Mouse (Mus musculus): ENCODE results near the gene Bicdl1. TPM values are rescaled to one million over a fixed set of nuclear protein-coding genes. Genes with fewer than 3 reads are reported as not detected.
A peak's percentile ranks its signal among the peaks of the same experiment; 100 is the strongest.

The Bicdl1 gene
- polyA plus RNA-seq, 1 experiment from 2014 or later, result 9.7 TPM

- 67% methylated on average over 6 of the region's 6 CpGs for whole genome bisulfite sequencing
- Histone ChIP-seq H3K9me3 (ENCODE audit: control insufficient read depth, low read length) (no peaks in the 10 kb centered on the region), H3K36me3 (ENCODE audit: control insufficient read depth, insufficient read depth, low read length) (no peaks in the 10 kb centered on the region), H3K4me3 (ENCODE audit: low read length) (no peak overlapping the region), H3K27ac (ENCODE audit: low read length) (no peak overlapping the region), H3K4me1 (ENCODE audit: control insufficient read depth, insufficient read depth, low read length) (no peaks in the 10 kb centered on the region), H3K27me3 (replicated peaks; ENCODE audit: control insufficient read depth, insufficient read depth, low read length) (no peaks in the 10 kb centered on the region), H3K9ac (ENCODE audit: low read depth, low read length) (no peak overlapping the region), H3K4me2 (ENCODE audit: low read depth, low read length) (no peak overlapping the region)
- no peak for ATAC-seq
These were observed 36.1 kb downstream of the Bicdl1 start for GRCm38 (mm10) chr5:115695191-115695770.

GRCm38 (mm10) chr5:115693271-115693670, 38.1 kb downstream of the Bicdl1 start:
- Histone ChIP-seq H3K27ac (ENCODE audit: low read length) (no peak overlapping the region), H3K4me1 (ENCODE audit: control insufficient read depth, insufficient read depth, low read length) (no peaks in the 10 kb centered on the region), H3K9ac (ENCODE audit: low read depth, low read length) (no peak overlapping the region), H3K36me3 (ENCODE audit: control insufficient read depth, insufficient read depth, low read length) (no peaks in the 10 kb centered on the region), H3K4me3 (ENCODE audit: low read length) (no peak overlapping the region), H3K4me2 (ENCODE audit: low read depth, low read length) (no peak overlapping the region), H3K27me3 (replicated peaks; ENCODE audit: control insufficient read depth, insufficient read depth, low read length) (no peaks in the 10 kb centered on the region), H3K9me3 (ENCODE audit: control insufficient read depth, low read length) (no peaks in the 10 kb centered on the region)
- 49% methylated on average over 3 of the region's 3 CpGs for WGBS
- no peak for ATAC-seq

GRCm38 (mm10) chr5:115686716-115687115, 44.7 kb downstream of the Bicdl1 start:
- no peak overlapping the region for H3K4me3 ChIP-seq (ENCODE audit: low read length)
- H3K9ac ChIP-seq (ENCODE audit: low read depth, low read length), result no peak overlapping the region
- no peaks in the 10 kb centered on the region for H3K27me3 ChIP-seq (replicated peaks; ENCODE audit: control insufficient read depth, insufficient read depth, low read length)
- H3K27ac ChIP-seq (ENCODE audit: low read length), result no peak overlapping the region
- H3K4me2 ChIP-seq (ENCODE audit: low read depth, low read length), result no peak overlapping the region
- no peak for ATAC-seq
- H3K9me3 ChIP-seq (ENCODE audit: control insufficient read depth, low read length), result no peaks in the 10 kb centered on the region
- H3K4me1 ChIP-seq (ENCODE audit: control insufficient read depth, insufficient read depth, low read length), result no peaks in the 10 kb centered on the region
- no peaks in the 10 kb centered on the region for H3K36me3 ChIP-seq (ENCODE audit: control insufficient read depth, insufficient read depth, low read length)
- WGBS, result 67% methylated on average over 7 of the region's 7 CpGs

- no peaks in the 10 kb centered on the region for H3K9me3 ChIP-seq (ENCODE audit: control insufficient read depth, low read length)
- 87% methylated on average over 10 of the region's 10 CpGs for WGBS
- H3K4me3 ChIP-seq (ENCODE audit: low read length), result no peak overlapping the region
- no peak overlapping the region for H3K9ac ChIP-seq (ENCODE audit: low read depth, low read length)
- H3K27ac ChIP-seq (ENCODE audit: low read length), result no peak overlapping the region
- H3K4me2 ChIP-seq (ENCODE audit: low read depth, low read length), result no peak overlapping the region
- H3K36me3 ChIP-seq (ENCODE audit: control insufficient read depth, insufficient read depth, low read length), result no peaks in the 10 kb centered on the region
- no peaks in the 10 kb centered on the region for H3K4me1 ChIP-seq (ENCODE audit: control insufficient read depth, insufficient read depth, low read length)
- no peaks in the 10 kb centered on the region for H3K27me3 ChIP-seq (replicated peaks; ENCODE audit: control insufficient read depth, insufficient read depth, low read length)
- ATAC-seq, result no peak
These were observed 46.3 kb downstream of the Bicdl1 start for GRCm38 (mm10) chr5:115685126-115685525.

GRCm38 (mm10) chr5:115671846-115672245, 59.6 kb downstream of the Bicdl1 start:
- Histone ChIP-seq H3K27me3 (replicated peaks; ENCODE audit: control insufficient read depth, insufficient read depth, low read length) (no peaks in the 10 kb centered on the region), H3K4me3 (ENCODE audit: low read length) (no peak overlapping the region), H3K4me2 (ENCODE audit: low read depth, low read length) (no peak overlapping the region), H3K9me3 (ENCODE audit: control insufficient read depth, low read length) (no peaks in the 10 kb centered on the region), H3K4me1 (ENCODE audit: control insufficient read depth, insufficient read depth, low read length) (peaks cover 8% of the 10 kb centered on the region; the same call in 1 of the 2 replicates), H3K36me3 (ENCODE audit: control insufficient read depth, insufficient read depth, low read length) (no peaks in the 10 kb centered on the region), H3K27ac (ENCODE audit: low read length) (no peak overlapping the region), H3K9ac (ENCODE audit: low read depth, low read length) (no peak overlapping the region)
- no peak for ATAC-seq
- 70% methylated on average over 8 of the region's 8 CpGs for WGBS

GRCm38 (mm10) chr5:115670406-115670805, 61.0 kb downstream of the Bicdl1 start:
- Histone ChIP-seq H3K9ac (ENCODE audit: low read depth, low read length) (no peak overlapping the region), H3K4me2 (ENCODE audit: low read depth, low read length) (no peak overlapping the region), H3K27me3 (replicated peaks; ENCODE audit: control insufficient read depth, insufficient read depth, low read length) (no peaks in the 10 kb centered on the region), H3K9me3 (ENCODE audit: control insufficient read depth, low read length) (no peaks in the 10 kb centered on the region), H3K27ac (ENCODE audit: low read length) (no peak overlapping the region), H3K4me3 (ENCODE audit: low read length) (no peak overlapping the region), H3K4me1 (ENCODE audit: control insufficient read depth, insufficient read depth, low read length) (peaks cover 8% of the 10 kb centered on the region; the same call in 1 of the 2 replicates), H3K36me3 (ENCODE audit: control insufficient read depth, insufficient read depth, low read length) (no peaks in the 10 kb centered on the region)
- WGBS, result 44% methylated on average over 2 of the region's 2 CpGs
- peak; percentile 93 for ATAC-seq

- H3K36me3 ChIP-seq (ENCODE audit: control insufficient read depth, insufficient read depth, low read length), result no peaks in the 10 kb centered on the region
- H3K9me3 ChIP-seq (ENCODE audit: control insufficient read depth, low read length), result no peaks in the 10 kb centered on the region
- H3K27ac ChIP-seq (ENCODE audit: low read length), result no peak overlapping the region
- H3K27me3 ChIP-seq (replicated peaks; ENCODE audit: control insufficient read depth, insufficient read depth, low read length), result no peaks in the 10 kb centered on the region
- 80% methylated on average over 11 of the region's 11 CpGs for WGBS
- ATAC-seq, result peak; percentile 43; the same call in 1 of the 2 replicates
- no peak overlapping the region for H3K4me3 ChIP-seq (ENCODE audit: low read length)
- H3K9ac ChIP-seq (ENCODE audit: low read depth, low read length), result no peak overlapping the region
- H3K4me1 ChIP-seq (ENCODE audit: control insufficient read depth, insufficient read depth, low read length), result peaks cover 8% of the 10 kb centered on the region; the same call in 1 of the 2 replicates
- no peak overlapping the region for H3K4me2 ChIP-seq (ENCODE audit: low read depth, low read length)
These were observed 61.4 kb downstream of the Bicdl1 start for GRCm38 (mm10) chr5:115669974-115670373.

- Histone ChIP-seq H3K36me3 (ENCODE audit: control insufficient read depth, insufficient read depth, low read length) (no peaks in the 10 kb centered on the region), H3K4me3 (ENCODE audit: low read length) (no peak overlapping the region), H3K4me2 (ENCODE audit: low read depth, low read length) (no peak overlapping the region), H3K9ac (ENCODE audit: low read depth, low read length) (no peak overlapping the region), H3K27ac (ENCODE audit: low read length) (no peak overlapping the region), H3K9me3 (ENCODE audit: control insufficient read depth, low read length) (no peaks in the 10 kb centered on the region), H3K4me1 (ENCODE audit: control insufficient read depth, insufficient read depth, low read length) (peaks cover 8% of the 10 kb centered on the region; the same call in 1 of the 2 replicates), H3K27me3 (replicated peaks; ENCODE audit: control insufficient read depth, insufficient read depth, low read length) (no peaks in the 10 kb centered on the region)
- 87% methylated on average over 12 of the region's 12 CpGs for WGBS
- no peak for ATAC-seq
These were observed 62.4 kb downstream of the Bicdl1 start for GRCm38 (mm10) chr5:115668986-115669385.

- WGBS, result 27% methylated on average over 7 of the region's 7 CpGs
- no peak overlapping the region for H3K27ac ChIP-seq (ENCODE audit: low read length)
- no peak overlapping the region for H3K4me3 ChIP-seq (ENCODE audit: low read length)
- no peaks in the 10 kb centered on the region for H3K27me3 ChIP-seq (replicated peaks; ENCODE audit: control insufficient read depth, insufficient read depth, low read length)
- ATAC-seq, result no peak
- H3K36me3 ChIP-seq (ENCODE audit: control insufficient read depth, insufficient read depth, low read length), result no peaks in the 10 kb centered on the region
- H3K9me3 ChIP-seq (ENCODE audit: control insufficient read depth, low read length), result no peaks in the 10 kb centered on the region
- no peak overlapping the region for H3K9ac ChIP-seq (ENCODE audit: low read depth, low read length)
- H3K4me1 ChIP-seq (ENCODE audit: control insufficient read depth, insufficient read depth, low read length), result peaks cover 8% of the 10 kb centered on the region; the same call in 1 of the 2 replicates
- no peak overlapping the region for H3K4me2 ChIP-seq (ENCODE audit: low read depth, low read length)
These were observed 63.5 kb downstream of the Bicdl1 start for GRCm38 (mm10) chr5:115667894-115668293.

GRCm38 (mm10) chr5:115667210-115667609, 64.2 kb downstream of the Bicdl1 start:
- H3K9me3 ChIP-seq (ENCODE audit: control insufficient read depth, low read length), result no peaks in the 10 kb centered on the region
- H3K27ac ChIP-seq (ENCODE audit: low read length), result no peak overlapping the region
- H3K4me3 ChIP-seq (ENCODE audit: low read length), result no peak overlapping the region
- ATAC-seq, result no peak
- H3K36me3 ChIP-seq (ENCODE audit: control insufficient read depth, insufficient read depth, low read length), result no peaks in the 10 kb centered on the region
- H3K27me3 ChIP-seq (replicated peaks; ENCODE audit: control insufficient read depth, insufficient read depth, low read length), result no peaks in the 10 kb centered on the region
- H3K4me2 ChIP-seq (ENCODE audit: low read depth, low read length), result no peak overlapping the region
- peaks cover 8% of the 10 kb centered on the region; the same call in 1 of the 2 replicates for H3K4me1 ChIP-seq (ENCODE audit: control insufficient read depth, insufficient read depth, low read length)
- no peak overlapping the region for H3K9ac ChIP-seq (ENCODE audit: low read depth, low read length)
- 75% methylated on average over 8 of the region's 8 CpGs for WGBS

Data from intestine, embryonic 16.5 days (tissue).